Mouse (Mus musculus) CH12.LX (cell line): Measurements from ENCODE around the gene Spag5. TPM values are rescaled to one million over a fixed set of nuclear protein-coding genes. Genes with fewer than 3 reads are reported as not detected.
A peak's percentile ranks its signal among the peaks of the same experiment; 100 is the strongest.

Experiments
- DNase-seq: peaks from one replicate; pipeline ENCODE4 v3.0.0-alpha.2; 2013; ENCODE audit errors: extremely low read depth
- H3K27ac ChIP-seq: 2 replicates; pipeline ENCODE4 v1.5.1; 2012; ENCODE audit warnings: low read depth, mild to moderate bottlenecking, control low read depth, moderate library complexity; ENCODE audit not compliant: insufficient read depth
- H3K27me3 ChIP-seq: replicated peaks from 2 replicates; pipeline ENCODE3; 2012; ENCODE audit warnings: inconsistent platforms
- H3K36me3 ChIP-seq, 2 experiments: replicated peaks in 1 of 2; 2 replicates each; pipeline versions ENCODE3 to v1.6.1; 2012; ENCODE audit warnings: inconsistent platforms in 1 of 2, low read length in 1 of 2, mild to moderate bottlenecking in 1 of 2, mixed read lengths in 1 of 2, moderate library complexity in 1 of 2; ENCODE audit not compliant: control insufficient read depth in 1 of 2, insufficient read depth in 1 of 2
- H3K4me1 ChIP-seq, 2 experiments: 2 replicates each; pipeline ENCODE4 v1.6.1; 2012; ENCODE audit warnings: inconsistent platforms in 1 of 2, moderate library complexity in 1 of 2; ENCODE audit not compliant: insufficient read depth in 2 of 2, control insufficient read depth in 1 of 2
- H3K4me2 ChIP-seq: 2 replicates; pipeline ENCODE4 v1.6.1; 2012; ENCODE audit warnings: low read depth, mild to moderate bottlenecking, control low read depth; ENCODE audit not compliant: poor library complexity, insufficient read depth, severe bottlenecking
- H3K4me3 ChIP-seq, 3 experiments: fragments of 150-350 bp in 1 of 3; sonication (generic) in 1 of 3; replicated peaks in 1 of 3; 2 replicates each; pipeline versions ENCODE3 to v1.5.1; 2011 to 2012; ENCODE audit warnings: low read depth in 2 of 3, low read length in 2 of 3, mild to moderate bottlenecking in 2 of 3, moderate library complexity in 2 of 3, control low read depth in 1 of 3, improper control_type of control experiment in 1 of 3, inconsistent platforms in 1 of 3, mixed read lengths in 1 of 3; ENCODE audit not compliant: poor library complexity in 1 of 3
- H3K79me2 ChIP-seq: replicated peaks from 2 replicates; pipeline ENCODE4 v1.6.1; 2012; ENCODE audit warnings: mild to moderate bottlenecking, moderate library complexity; ENCODE audit not compliant: control insufficient read depth, poor library complexity, insufficient read depth, severe bottlenecking; ENCODE audit errors: extremely low read depth
- H3K9ac ChIP-seq: 2 replicates; pipeline ENCODE4 v1.6.1; 2012; ENCODE audit warnings: low read depth, mild to moderate bottlenecking, control low read depth, moderate library complexity; ENCODE audit not compliant: insufficient read depth
- H3K9me3 ChIP-seq: replicated peaks from 2 replicates; pipeline ENCODE3; 2012; ENCODE audit warnings: low read length, inconsistent platforms, mixed read lengths
- BHLHE40 ChIP-seq: IDR thresholded peaks from 2 replicates; pipeline ENCODE4 v1.6.1; 2011; ENCODE audit warnings: mild to moderate bottlenecking, low read depth, low read length, improper control_type of control experiment
- CHD2 ChIP-seq: IDR thresholded peaks from 2 replicates; pipeline ENCODE4 v1.6.1; 2011; ENCODE audit warnings: low read length, improper control_type of control experiment
- CTCF ChIP-seq, 2 experiments: IDR thresholded peaks in 1 of 2; conservative IDR thresholded peaks in 1 of 2; 2 replicates each; pipeline ENCODE4 v1.5.1; 2011 to 2012; ENCODE audit warnings: low read depth in 2 of 2, low read length in 2 of 2, improper control_type of control experiment in 1 of 2, inconsistent platforms in 1 of 2, mild to moderate bottlenecking in 1 of 2, moderate library complexity in 1 of 2
- HCFC1 ChIP-seq: IDR thresholded peaks from 2 replicates; pipeline ENCODE4 v1.6.1; 2012; ENCODE audit warnings: low read depth, mild to moderate bottlenecking, inconsistent platforms, low read length, improper control_type of control experiment
- JUN ChIP-seq: IDR thresholded peaks from 2 replicates; pipeline ENCODE4 v1.6.1; 2011; ENCODE audit warnings: low read depth, mild to moderate bottlenecking, low read length, improper control_type of control experiment, moderate library complexity; ENCODE audit not compliant: insufficient read depth
- KAT2A ChIP-seq: IDR thresholded peaks from 2 replicates; pipeline ENCODE4 v1.6.1; 2012; ENCODE audit warnings: low read length, improper control_type of control experiment, inconsistent platforms; ENCODE audit not compliant: insufficient replicate concordance
- MAZ ChIP-seq: IDR thresholded peaks from 2 replicates; pipeline ENCODE4 v1.6.1; 2012; ENCODE audit warnings: low read depth, mild to moderate bottlenecking, inconsistent platforms, low read length, improper control_type of control experiment, moderate library complexity
- MEF2A ChIP-seq: IDR thresholded peaks from 2 replicates; pipeline ENCODE4 v1.6.1; 2014; ENCODE audit warnings: low read depth, mild to moderate bottlenecking, inconsistent platforms, low read length, improper control_type of control experiment, borderline replicate concordance
- MYC ChIP-seq: IDR thresholded peaks from 2 replicates; pipeline ENCODE4 v1.6.1; 2011; ENCODE audit warnings: low read depth, mild to moderate bottlenecking, improper control_type of control experiment, low read length
- NELFE ChIP-seq: IDR thresholded peaks from 2 replicates; pipeline ENCODE4 v1.6.1; 2011; ENCODE audit warnings: low read depth, low read length, improper control_type of control experiment
- POLR2AphosphoS2 ChIP-seq: IDR thresholded peaks from 2 replicates; pipeline ENCODE4 v1.6.1; 2011; ENCODE audit warnings: low read depth, low read length, improper control_type of control experiment
- RAD21 ChIP-seq: IDR thresholded peaks from 2 replicates; pipeline ENCODE4 v1.6.1; 2011; ENCODE audit warnings: low read depth, mild to moderate bottlenecking, low read length, improper control_type of control experiment, moderate library complexity
- RCOR1 ChIP-seq: conservative IDR thresholded peaks from 2 replicates; pipeline ENCODE4 v1.6.1; 2012; ENCODE audit warnings: low read depth, mild to moderate bottlenecking, inconsistent platforms, low read length, improper control_type of control experiment
- SIN3A ChIP-seq: IDR thresholded peaks from 2 replicates; pipeline ENCODE4 v1.6.1; 2012; ENCODE audit warnings: low read length, improper control_type of control experiment, inconsistent platforms
- SMC3 ChIP-seq: IDR thresholded peaks from 2 replicates; pipeline ENCODE4 v1.6.1; 2011; ENCODE audit warnings: low read depth, low read length, improper control_type of control experiment
- UBTF ChIP-seq: IDR thresholded peaks from 2 replicates; pipeline ENCODE4 v1.6.1; 2012; ENCODE audit warnings: low read depth, mild to moderate bottlenecking, inconsistent platforms, low read length, improper control_type of control experiment, moderate library complexity
- dilution Hi-C: fragments of 300-500 bp; cut with MboI; formaldehyde crosslinking; loops from 2 replicates; pipeline ENCODE4 v1.14.3; 2020; ENCODE audit warnings: low sequenced_read_pairs; ENCODE audit not compliant: extremely low pct_unique_long_range_greater_than_20kb, extremely low pct_ligation_motif_present
- in situ Hi-C: fragments of 300-500 bp; cut with MboI; formaldehyde crosslinking; loops from 3 replicates; pipeline ENCODE4 v1.14.3; 2019; ENCODE audit warnings: low sequenced_read_pairs, low pct_ligation_motif_present, low pct_unique_long_range_greater_than_20kb, mixed read lengths
- polyA plus RNA-seq: library from polyadenylated mRNA; unstranded; fragments of >175 nt; gene quantifications from 2 replicates; pipeline ENCODE4 v1.2.1, GENCODE M21; 2012; ENCODE audit warnings: low read depth; ENCODE audit not compliant: insufficient read length
- total RNA-seq, 2 experiments: library from RNA; depleted of rRNA; stranded (reverse); fragments of 300-350 nt in 1 of 2; fragments of >200 nt in 1 of 2; gene quantifications; 2 replicates each; pipeline ENCODE4 v1.2.3; 2012 to 2014

Spag5 gene
- total and polyA plus RNA-seq, 3 experiments, result 47.7 to 92.3 (median 57.0) TPM

DNA sequence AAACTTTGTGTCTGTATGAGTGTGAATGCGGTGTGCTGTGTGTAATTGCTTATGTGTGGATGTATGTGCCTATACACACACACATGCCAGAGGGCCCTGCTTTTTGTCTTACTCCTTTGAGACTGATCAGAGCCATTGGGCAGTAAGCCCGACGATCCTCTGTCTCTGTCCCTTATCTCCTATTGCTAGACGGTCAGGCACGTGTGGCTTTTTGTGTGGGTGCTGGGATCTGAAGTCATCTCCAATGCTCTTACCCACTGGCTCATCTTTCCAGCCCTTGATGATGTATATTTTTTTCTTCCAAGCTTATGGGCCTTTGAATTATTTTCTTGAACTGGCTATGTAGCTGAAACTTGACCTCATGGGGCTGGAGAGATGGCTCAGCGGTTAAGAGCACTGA is 53.6 kb downstream of the Spag5 start:
- no peaks in the 10 kb centered on the region for H3K27me3 ChIP-seq
- peaks cover 5 to 48% of the 10 kb centered on the region in 2 experiments; a peak in 3 of 4 replicates for H3K4me1 ChIP-seq
- H3K4me2 ChIP-seq, result no peak overlapping the region
- H3K9me3 ChIP-seq, result no peaks in the 10 kb centered on the region
- dilution Hi-C loops (no loop called here), in situ Hi-C loops (no loop called here)
- H3K27ac ChIP-seq, result no peak overlapping the region
- no peaks in the 10 kb centered on the region for H3K79me2 ChIP-seq
- no peak overlapping the region for H3K4me3 ChIP-seq
- peaks cover 0 to 6% of the 10 kb centered on the region in 2 experiments for H3K36me3 ChIP-seq
- TF ChIP-seq CHD2 (0 out of 2 replicates have a peak, but pooled peaks have one; percentile 16), JUN (no peak), KAT2A (no peak)
- DNase-seq, result no peak
- H3K9ac ChIP-seq, result no peak overlapping the region

- H3K4me2 ChIP-seq, result no peak overlapping the region
- no peak overlapping the region for H3K4me3 ChIP-seq
- no peaks in the 10 kb centered on the region for H3K36me3 ChIP-seq
- peak; percentile 78 for DNase-seq
- H3K9me3 ChIP-seq, result no peaks in the 10 kb centered on the region
- no peaks in the 10 kb centered on the region for H3K27me3 ChIP-seq
- no peak overlapping the region for H3K27ac ChIP-seq
- in situ Hi-C loops, result no loop called here
- no peak for TF ChIP-seq MYC
- peak; percentile 12; the same call in 1 of the 2 replicates for TF ChIP-seq HCFC1
- TF ChIP-seq MEF2A, result no peak
- TF ChIP-seq BHLHE40, result 0 out of 2 replicates have a peak, but pooled peaks have one; percentile 8
- TF ChIP-seq SMC3, result peak; percentile 70
- no peak for TF ChIP-seq KAT2A
- TF ChIP-seq UBTF, result no peak
- TF ChIP-seq POLR2AphosphoS2, result no peak
- peak; percentile 83 for TF ChIP-seq RAD21
- TF ChIP-seq MAZ, result no peak
- TF ChIP-seq SIN3A, result peak; percentile 35; the same call in 1 of the 2 replicates
- 0 out of 2 replicates have a peak, but pooled peaks have one; percentile 9 for TF ChIP-seq RCOR1
- TF ChIP-seq NELFE, result peak; percentile 20; the same call in 1 of the 2 replicates
- no peak for TF ChIP-seq JUN
- peak; percentile 80 to 95 for TF ChIP-seq CTCF (conservative IDR thresholded peaks at IDR 0.05 in 1 of 2, IDR thresholded peaks at IDR 0.05 in 1 of 2; ENCODE audit: low read depth in 2 of 2, low read length in 2 of 2)
- no peaks in the 10 kb centered on the region for H3K79me2 ChIP-seq
- H3K4me1 ChIP-seq, result peaks cover 6 to 43% of the 10 kb centered on the region in 2 experiments
- no peak overlapping the region for H3K9ac ChIP-seq
- dilution Hi-C loops, result no loop called here
Measured at GRCm38 (mm10) chr11:78355471-78356238, 54.3 kb downstream of the Spag5 start.
